Mouse (Mus musculus): ENCODE measurements around the gene Sgta. TPM values are rescaled to one million over a fixed set of nuclear protein-coding genes. Genes with fewer than 3 reads are reported as not detected.

The Sgta gene
- 262 and 271 TPM in 2 replicates for polyA plus RNA-seq (2016; fragmentation: Nextera tagmentation; extraction: Ambion mirVana)

- WGBS = under 1% methylated on average over 48 of the region's 48 CpGs
- 0 out of 2 replicates have a peak within 1 kb of the TSS, but pooled peaks have one; percentile 46 for H3K27ac ChIP-seq (replicated peaks)
- peak; percentile 96 for ATAC-seq (ENCODE audit: low FRiP score, low read depth)
These were observed at the start of gene Sgta for GRCm38 (mm10) chr10:81059603-81060543. Gene Sgta (minus strand): TSS chr10:81060181.

GRCm38 (mm10) chr10:81106113-81106721 lies 46.2 kb upstream of the Sgta start:
- Histone ChIP-seq H3K36me3 (peaks cover 34% of the 10 kb centered on the region), H3K27me3 (no peaks in the 10 kb centered on the region), H3K4me2 (replicated peaks) (peak overlapping the region; percentile 64), H3K4me3 (peak overlapping the region; percentile 71), H3K4me1 (peaks cover 23% of the 10 kb centered on the region), H3K9me3 (no peaks in the 10 kb centered on the region), H3K9ac (replicated peaks) (peak overlapping the region; percentile 91), H3K27ac (replicated peaks) (peak overlapping the region; percentile 98)
- ATAC-seq (ENCODE audit: low FRiP score, low read depth) = peak; percentile 86
- under 1% methylated on average over 34 of the region's 35 CpGs for WGBS

More at GRCm38 (mm10) chr10:81059603-81060543, at the start of gene Sgta:
- peak within 1 kb of the TSS; percentile 89 for H3K4me3 ChIP-seq
- H3K4me1 ChIP-seq = peaks cover 26% of the 10 kb centered on the region
- 0 out of 2 replicates have a peak, but pooled peaks cover 3% of the 10 kb centered on the region for H3K36me3 ChIP-seq
- H3K4me2 ChIP-seq (replicated peaks) = peak within 1 kb of the TSS; percentile 90
- H3K9ac ChIP-seq (replicated peaks) = peak within 1 kb of the TSS; percentile 76
- no peaks in the 10 kb centered on the region for H3K9me3 ChIP-seq
- no peaks in the 10 kb centered on the region for H3K27me3 ChIP-seq

DNA sequence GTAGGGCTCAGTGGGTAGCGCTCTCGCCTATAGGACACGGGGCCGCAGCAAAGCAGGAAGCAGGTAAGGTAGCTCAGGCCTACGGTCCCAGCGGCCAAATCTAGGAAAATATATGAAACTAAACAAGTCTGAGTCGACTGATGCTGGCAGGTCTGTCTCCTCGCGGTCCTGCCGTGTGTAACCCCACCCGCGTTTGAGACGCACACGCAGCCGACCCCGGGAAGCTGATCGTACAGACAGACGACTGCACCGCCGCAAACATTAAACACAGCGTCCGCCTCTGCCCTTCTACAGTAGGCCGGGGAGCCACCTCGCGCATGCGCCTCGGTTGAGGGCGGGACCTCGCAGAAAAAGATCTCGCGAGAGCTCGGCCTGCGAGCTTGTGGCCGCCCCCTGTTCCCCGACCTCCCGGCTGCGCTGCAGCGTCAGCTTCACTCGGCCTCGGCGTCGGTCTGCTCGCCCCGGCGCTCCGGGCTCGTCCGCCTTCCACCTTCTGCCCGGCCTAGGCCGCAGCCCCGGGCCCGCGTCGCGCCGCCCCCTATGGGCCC lies 45.7 kb upstream of the Sgta start, which contains the start of gene Map2k2:
TSS of gene Map2k2 (plus strand) at position 351 of the 548 bp plus-strand sequence.
- peak within 1 kb of the TSS; percentile 64 for H3K4me2 ChIP-seq (replicated peaks)
- peak within 1 kb of the TSS; percentile 98 for H3K27ac ChIP-seq (replicated peaks)
- peak within 1 kb of the TSS; percentile 91 for H3K9ac ChIP-seq (replicated peaks)
- H3K4me3 ChIP-seq = peak within 1 kb of the TSS; percentile 71
- WGBS = under 1% methylated on average over 56 of the region's 56 CpGs
- ATAC-seq (ENCODE audit: low FRiP score, low read depth) = peak; percentile 93
- no peaks in the 10 kb centered on the region for H3K27me3 ChIP-seq
- H3K9me3 ChIP-seq = no peaks in the 10 kb centered on the region
- H3K4me1 ChIP-seq = peaks cover 23% of the 10 kb centered on the region
- peaks cover 28% of the 10 kb centered on the region for H3K36me3 ChIP-seq

GRCm38 (mm10) chr10:81094931-81095678 lies 35.1 kb upstream of the Sgta start:
- Histone ChIP-seq H3K36me3 (no peaks in the 10 kb centered on the region), H3K4me2 (replicated peaks) (no peak overlapping the region), H3K9ac (replicated peaks) (no peak overlapping the region), H3K27me3 (no peaks in the 10 kb centered on the region), H3K27ac (replicated peaks) (no peak overlapping the region), H3K4me1 (0 out of 2 replicates have a peak, but pooled peaks cover 3% of the 10 kb centered on the region), H3K4me3 (no peak overlapping the region), H3K9me3 (no peaks in the 10 kb centered on the region)
- 67% methylated on average over 9 of the region's 9 CpGs for WGBS
- ATAC-seq (ENCODE audit: low FRiP score, low read depth) = no peak

- no peaks in the 10 kb centered on the region for H3K36me3 ChIP-seq
- H3K9ac ChIP-seq (replicated peaks) = no peak overlapping the region
- H3K4me3 ChIP-seq = no peak overlapping the region
- WGBS = 62% methylated on average over 22 of the region's 22 CpGs
- no peak overlapping the region for H3K4me2 ChIP-seq (replicated peaks)
- peaks cover 11% of the 10 kb centered on the region for H3K4me1 ChIP-seq
- no peak overlapping the region for H3K27ac ChIP-seq (replicated peaks)
- ATAC-seq (ENCODE audit: low FRiP score, low read depth) = no peak
- no peaks in the 10 kb centered on the region for H3K27me3 ChIP-seq
- no peaks in the 10 kb centered on the region for H3K9me3 ChIP-seq
These were observed 32.7 kb upstream of the Sgta start for GRCm38 (mm10) chr10:81092465-81093250.

DNA sequence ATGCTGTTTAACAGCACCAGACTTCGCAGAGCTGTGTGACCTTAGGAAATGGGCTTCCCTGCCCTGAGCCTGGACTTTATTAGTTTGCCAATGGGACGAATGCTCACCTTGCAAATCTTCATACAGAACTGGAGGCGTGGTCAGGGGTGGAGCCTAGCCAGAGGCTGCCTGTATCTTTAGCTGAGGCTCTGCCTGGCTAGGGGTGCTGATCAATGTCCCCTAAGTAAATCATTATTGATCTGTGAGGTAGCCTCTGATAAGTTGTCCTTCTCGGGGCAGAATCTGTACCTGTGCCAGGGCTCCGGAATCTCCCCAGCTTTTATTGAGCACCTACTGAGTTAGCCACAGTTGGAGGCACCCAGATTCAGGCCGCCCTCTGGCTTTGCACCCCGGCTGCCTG lies 30.6 kb upstream of the Sgta start:
- no peak for ATAC-seq (ENCODE audit: low FRiP score, low read depth)
- H3K27ac ChIP-seq (replicated peaks) = no peak overlapping the region
- peaks cover 11% of the 10 kb centered on the region for H3K4me1 ChIP-seq
- H3K9ac ChIP-seq (replicated peaks) = no peak overlapping the region
- no peak overlapping the region for H3K4me3 ChIP-seq
- H3K9me3 ChIP-seq = no peaks in the 10 kb centered on the region
- H3K27me3 ChIP-seq = no peaks in the 10 kb centered on the region
- WGBS = 79% methylated on average over 7 of the region's 7 CpGs
- H3K4me2 ChIP-seq (replicated peaks) = no peak overlapping the region
- H3K36me3 ChIP-seq = no peaks in the 10 kb centered on the region

DNA sequence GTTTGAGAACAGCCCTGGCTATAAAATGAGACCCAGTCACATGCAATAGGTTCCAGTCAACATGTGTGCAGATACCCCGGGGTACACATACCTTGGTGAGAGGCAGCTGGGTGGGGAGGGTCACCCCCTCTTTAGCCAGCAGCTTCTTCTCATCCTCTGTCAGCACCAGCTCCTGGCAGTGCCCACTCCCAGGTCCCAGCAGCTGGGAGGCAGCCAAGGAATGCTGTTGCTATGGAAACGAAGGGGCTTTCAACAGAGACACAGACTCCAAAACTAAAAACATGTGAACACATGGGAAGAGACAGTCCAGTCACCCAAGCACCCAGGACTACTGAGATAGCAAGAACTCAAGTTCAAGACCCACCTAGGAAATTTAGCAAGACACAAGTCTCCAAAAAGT lies 29.2 kb upstream of the Sgta start:
- Histone ChIP-seq H3K4me2 (replicated peaks) (no peak overlapping the region), H3K9me3 (no peaks in the 10 kb centered on the region), H3K4me1 (peaks cover 11% of the 10 kb centered on the region), H3K36me3 (no peaks in the 10 kb centered on the region), H3K4me3 (no peak overlapping the region), H3K27ac (replicated peaks) (no peak overlapping the region), H3K9ac (replicated peaks) (no peak overlapping the region), H3K27me3 (no peaks in the 10 kb centered on the region)
- ATAC-seq (ENCODE audit: low FRiP score, low read depth) = no peak
- WGBS = 58% methylated on average over 2 of the region's 2 CpGs

DNA sequence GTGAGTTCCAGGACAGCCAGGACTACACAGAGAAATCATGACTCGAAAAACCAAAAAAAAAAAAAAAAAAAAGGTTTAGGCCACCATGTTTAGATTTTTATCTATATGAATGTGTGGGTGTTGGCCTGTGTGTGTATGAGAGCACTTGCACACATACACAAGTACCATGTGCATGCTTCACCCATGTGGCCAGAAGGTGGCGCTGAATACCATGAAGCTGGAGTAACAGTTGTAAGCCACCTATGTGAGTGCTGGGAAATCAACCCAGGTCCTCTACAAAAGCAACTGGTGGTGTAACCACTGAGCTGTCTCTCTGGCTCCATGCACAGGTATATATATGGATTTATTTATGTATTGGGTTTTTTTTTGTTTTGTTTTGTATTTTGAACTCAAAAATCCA lies 27.0 kb upstream of the Sgta start:
- peaks cover 11% of the 10 kb centered on the region for H3K36me3 ChIP-seq
- H3K4me1 ChIP-seq = peaks cover 11% of the 10 kb centered on the region
- H3K4me3 ChIP-seq = no peak overlapping the region
- WGBS = 54% methylated on average over 2 of the region's 2 CpGs
- H3K4me2 ChIP-seq (replicated peaks) = no peak overlapping the region
- ATAC-seq (ENCODE audit: low FRiP score, low read depth) = no peak
- H3K27me3 ChIP-seq = no peaks in the 10 kb centered on the region
- H3K9ac ChIP-seq (replicated peaks) = no peak overlapping the region
- H3K9me3 ChIP-seq = no peaks in the 10 kb centered on the region
- no peak overlapping the region for H3K27ac ChIP-seq (replicated peaks)

GRCm38 (mm10) chr10:81082168-81082960 lies 22.4 kb upstream of the Sgta start:
- Histone ChIP-seq H3K4me3 (no peak overlapping the region), H3K9me3 (no peaks in the 10 kb centered on the region), H3K4me2 (replicated peaks) (no peak overlapping the region), H3K27me3 (no peaks in the 10 kb centered on the region), H3K9ac (replicated peaks) (no peak overlapping the region), H3K36me3 (peaks cover 57% of the 10 kb centered on the region), H3K27ac (replicated peaks) (no peak overlapping the region), H3K4me1 (no peaks in the 10 kb centered on the region)
- 80% methylated on average over 7 of the region's 7 CpGs for WGBS
- ATAC-seq (ENCODE audit: low FRiP score, low read depth) = peak; percentile 59

DNA sequence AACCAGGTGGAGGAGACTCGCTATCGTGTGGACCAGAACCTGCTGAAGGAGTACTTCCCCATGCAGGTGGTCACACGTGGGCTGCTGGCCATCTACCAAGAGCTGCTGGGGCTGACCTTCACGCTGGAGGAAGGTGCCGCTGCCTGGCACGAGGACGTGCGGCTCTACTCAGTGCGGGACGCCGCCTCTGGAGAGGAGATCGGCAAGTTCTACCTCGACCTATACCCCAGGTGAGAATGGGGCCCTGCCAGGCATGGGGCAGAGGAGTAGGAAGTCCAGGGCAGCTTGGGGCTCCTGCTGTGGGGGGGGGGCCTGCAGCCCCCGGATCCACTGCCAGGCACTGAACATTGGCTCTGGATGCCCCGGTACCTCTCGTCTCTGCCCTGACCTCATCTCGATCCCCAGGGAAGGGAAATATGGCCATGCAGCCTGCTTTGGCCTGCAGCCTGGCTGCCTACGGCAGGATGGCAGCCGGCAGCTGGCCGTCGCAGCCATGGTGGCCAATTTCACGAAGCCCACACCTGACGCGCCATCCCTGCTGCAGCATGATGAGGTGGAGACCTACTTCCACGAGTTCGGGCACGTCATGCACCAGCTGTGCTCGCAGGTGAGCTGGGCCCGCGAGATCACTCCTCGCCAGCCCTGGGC lies 20.2 kb upstream of the Sgta start:
- H3K27ac ChIP-seq (replicated peaks) = no peak overlapping the region
- H3K27me3 ChIP-seq = no peaks in the 10 kb centered on the region
- no peaks in the 10 kb centered on the region for H3K9me3 ChIP-seq
- ATAC-seq (ENCODE audit: low FRiP score, low read depth) = no peak
- WGBS = 96% methylated on average over 31 of the region's 31 CpGs
- no peak overlapping the region for H3K9ac ChIP-seq (replicated peaks)
- peaks cover 79% of the 10 kb centered on the region for H3K36me3 ChIP-seq
- no peak overlapping the region for H3K4me3 ChIP-seq
- no peaks in the 10 kb centered on the region for H3K4me1 ChIP-seq
- H3K4me2 ChIP-seq (replicated peaks) = no peak overlapping the region

All from midbrain, embryonic 12.5 days (tissue).